Mouse (Mus musculus): ENCODE data around the gene Kctd8.

DNA sequence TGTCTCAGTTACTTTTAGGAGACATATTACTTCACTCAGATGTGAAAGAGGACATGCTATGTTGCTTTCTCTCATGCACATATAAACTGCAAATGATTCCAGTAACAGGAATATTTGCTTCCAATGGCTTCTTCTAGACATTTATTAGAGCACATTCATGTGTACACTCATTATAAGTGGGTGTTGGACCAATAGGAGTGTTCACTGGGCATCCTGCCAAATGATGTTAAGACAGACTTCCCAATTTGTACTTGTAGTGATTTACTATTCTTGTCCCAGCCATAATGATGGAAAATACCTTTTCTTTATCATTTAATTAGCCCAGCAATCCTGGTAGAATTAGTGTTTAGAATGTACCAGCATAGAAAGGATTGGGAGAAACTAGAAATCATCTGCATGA, 132.1 kb downstream of the Kctd8 start:
- TF ChIP-seq POLR2AphosphoS2 (IDR thresholded peaks at IDR 0.05; ENCODE audit: insufficient read length, low read depth) (no peak), POLR2A (IDR thresholded peaks at IDR 0.05; ENCODE audit: insufficient read length, low read depth) (no peak)
